Mouse (Mus musculus) hindbrain, embryonic 14.5 days (tissue): Measurements from ENCODE around the gene Fbxw5. TPM values are rescaled to one million over a fixed set of nuclear protein-coding genes. Genes with fewer than 3 reads are reported as not detected.

Source experiments
- ATAC-seq: fragments of 200-750 bp; cut with Nextera tagmentation; 2 replicates; pipeline ENCODE4 v1.8.0; 2017; ENCODE audit warnings: moderate number of reproducible peaks, mild to moderate bottlenecking, moderate TSS enrichment, moderate library complexity; ENCODE audit not compliant: low FRiP score
- DNase-seq: peaks from one replicate; pipeline ENCODE4 v3.0.0-alpha.2; 2015; ENCODE audit warnings: low spot score
- H3K27ac ChIP-seq: fragments of 300-500 bp; sonication (generic); 2 replicates; pipeline ENCODE4 v1.5.1; 2014; ENCODE audit warnings: mild to moderate bottlenecking, moderate library complexity
- H3K27me3 ChIP-seq: fragments of 300-500 bp; sonication (generic); 2 replicates; pipeline ENCODE4 v1.6.1; 2014; ENCODE audit warnings: mild to moderate bottlenecking, low read length, mixed read lengths; ENCODE audit not compliant: control insufficient read depth, insufficient read depth
- H3K36me3 ChIP-seq: fragments of 300-500 bp; sonication (generic); replicated peaks from 2 replicates; pipeline ENCODE4 v1.6.1; 2014; ENCODE audit not compliant: control insufficient read depth, insufficient read depth
- H3K4me1 ChIP-seq: fragments of 300-500 bp; sonication (generic); replicated peaks from 2 replicates; pipeline ENCODE4 v1.6.1; 2014; ENCODE audit warnings: antibody characterized with exemption, low read length, mixed read lengths; ENCODE audit not compliant: control insufficient read depth, insufficient read depth
- H3K4me2 ChIP-seq: fragments of 300-500 bp; sonication (generic); replicated peaks from 2 replicates; pipeline ENCODE4 v1.6.1; 2014; ENCODE audit warnings: mild to moderate bottlenecking, moderate library complexity
- H3K4me3 ChIP-seq: fragments of 300-500 bp; sonication (generic); replicated peaks from 2 replicates; pipeline ENCODE4 v1.5.1; 2014; ENCODE audit warnings: mild to moderate bottlenecking, low read length
- H3K9ac ChIP-seq: fragments of 300-500 bp; sonication (generic); 2 replicates; pipeline ENCODE4 v1.6.1; 2014
- H3K9me3 ChIP-seq: fragments of 300-500 bp; sonication (generic); 2 replicates; pipeline ENCODE4 v1.6.1; 2016; ENCODE audit warnings: low read length; ENCODE audit not compliant: control insufficient read depth
- WGBS: fragments of 180-500 bp; shearing (Covaris S2); extraction: QIAGEN DNeasy Blood & Tissue Kit; methylation state at CpG from one replicate; pipeline ENCODE4 v1.1.7; 2014; 5-methylcytosine and 5-hydroxymethylcytosine counted together
- polyA plus RNA-seq: library from polyadenylated mRNA; unstranded; fragments of >200 nt; fragmentation: Nextera tagmentation; extraction: Ambion mirVana; gene quantifications from 2 replicates; pipeline ENCODE4 v1.2.1, GENCODE M21; 2014

The Fbxw5 gene
- polyA plus RNA-seq, result 116 and 118 TPM in 2 replicates

- no peaks in the 10 kb centered on the region for H3K27me3 ChIP-seq
- DNase-seq (peak; percentile 94), ATAC-seq (peak; percentile 87)
- H3K36me3 ChIP-seq, result peaks cover 34% of the 10 kb centered on the region
- H3K9me3 ChIP-seq, result no peaks in the 10 kb centered on the region
- peaks cover 11% of the 10 kb centered on the region for H3K4me1 ChIP-seq
- H3K27ac ChIP-seq, result peak within 1 kb of the TSS; percentile 72
- 1% methylated on average over 32 of the region's 44 CpGs for WGBS
- H3K9ac ChIP-seq, result peak within 1 kb of the TSS; percentile 92
- H3K4me2 ChIP-seq, result peak within 1 kb of the TSS; percentile 97
- H3K4me3 ChIP-seq, result peak within 1 kb of the TSS; percentile 71
Observed at GRCm38 (mm10) chr2:25500576-25501405, at the start of gene Fbxw5. TSS of gene Fbxw5 (plus strand) at chr2:25500750.

DNA sequence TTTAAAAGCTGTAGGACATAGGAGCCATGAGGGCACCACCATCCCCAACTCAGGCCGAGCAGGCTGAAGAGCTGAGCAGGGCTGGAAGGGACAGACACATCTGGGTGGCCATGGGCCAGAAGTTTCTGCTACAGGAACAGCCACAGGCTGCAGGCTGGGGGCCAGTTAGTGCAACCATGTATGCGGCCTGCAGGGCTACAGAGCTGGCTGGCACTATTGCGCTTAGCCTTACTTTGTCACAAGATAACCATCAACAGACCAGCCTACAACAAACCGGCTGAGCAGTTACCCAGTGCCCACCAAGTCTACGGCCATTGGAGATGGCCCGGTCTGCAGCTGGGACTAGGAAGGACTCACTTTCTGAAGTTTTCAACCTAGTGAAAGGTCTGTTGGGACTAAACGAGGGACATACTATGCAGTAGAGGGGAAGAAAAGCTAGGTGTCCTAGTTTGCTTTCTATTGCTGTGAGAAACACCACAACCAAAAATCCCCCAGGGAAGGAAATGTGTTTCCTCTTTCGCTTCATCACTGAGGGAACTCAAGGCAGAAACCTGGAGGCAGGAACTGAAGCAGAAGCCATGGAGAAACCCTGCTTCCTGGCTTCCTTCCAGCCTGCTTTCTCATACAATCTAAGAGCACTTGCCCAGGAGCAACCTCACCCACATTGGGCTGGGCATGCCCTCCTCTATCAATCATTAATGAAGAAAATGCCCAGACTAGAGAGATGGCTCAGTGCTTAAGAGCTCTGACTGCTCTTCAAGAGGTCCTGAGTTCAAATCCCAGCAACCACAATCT lies 49.5 kb upstream of the Fbxw5 start:
- Histone ChIP-seq H3K36me3 (peaks cover 40% of the 10 kb centered on the region), H3K27ac (no peak overlapping the region), H3K27me3 (no peaks in the 10 kb centered on the region), H3K9me3 (no peaks in the 10 kb centered on the region), H3K4me1 (no peaks in the 10 kb centered on the region), H3K4me3 (no peak overlapping the region), H3K4me2 (no peak overlapping the region), H3K9ac (no peak overlapping the region)
- 90% methylated on average over 8 of the region's 8 CpGs for WGBS
- ATAC-seq (no peak), DNase-seq (no peak)

DNA sequence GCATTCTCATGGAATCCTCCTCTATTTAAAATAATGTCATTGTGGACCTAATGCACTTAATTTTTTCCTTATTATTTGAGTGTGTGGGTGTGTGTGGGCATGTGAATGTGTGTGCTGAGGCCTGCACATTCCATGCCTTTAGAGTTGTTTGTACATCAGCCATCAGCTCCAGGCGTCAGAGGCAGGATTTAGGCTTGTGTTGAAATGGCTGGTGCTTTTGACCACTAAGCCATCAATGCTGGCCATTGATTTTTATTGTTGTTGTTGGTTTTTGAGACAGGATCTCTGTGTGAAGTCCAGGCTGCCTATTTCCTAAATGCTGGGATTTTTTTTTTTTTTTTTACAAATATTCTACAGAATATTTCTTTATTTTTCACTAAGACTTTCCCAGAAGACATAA lies 47.6 kb upstream of the Fbxw5 start:
- H3K4me3 ChIP-seq, result no peak overlapping the region
- no peak for DNase-seq
- H3K9me3 ChIP-seq, result no peaks in the 10 kb centered on the region
- no peak for ATAC-seq
- H3K27ac ChIP-seq, result no peak overlapping the region
- H3K36me3 ChIP-seq, result peaks cover 24% of the 10 kb centered on the region
- WGBS, result 55% methylated on average over 1 of the region's 1 CpGs
- H3K9ac ChIP-seq, result no peak overlapping the region
- no peaks in the 10 kb centered on the region for H3K4me1 ChIP-seq
- H3K27me3 ChIP-seq, result no peaks in the 10 kb centered on the region
- no peak overlapping the region for H3K4me2 ChIP-seq

GRCm38 (mm10) chr2:25456205-25456953 lies 44.2 kb upstream of the Fbxw5 start, which contains the start of gene Clic3:
TSS of gene Clic3 (plus strand) at chr2:25456838.
- Histone ChIP-seq H3K27me3 (no peaks in the 10 kb centered on the region), H3K9ac (no peak within 1 kb of the TSS), H3K9me3 (no peaks in the 10 kb centered on the region), H3K36me3 (peaks cover 17% of the 10 kb centered on the region), H3K27ac (no peak within 1 kb of the TSS), H3K4me3 (no peak within 1 kb of the TSS), H3K4me2 (no peak within 1 kb of the TSS), H3K4me1 (peaks cover 16% of the 10 kb centered on the region)
- WGBS, result 74% methylated on average over 14 of the region's 14 CpGs
- DNase-seq, result no peak
- no peak for ATAC-seq

GRCm38 (mm10) chr2:25457022-25457896 lies 43.3 kb upstream of the Fbxw5 start:
- Histone ChIP-seq H3K27me3 (no peaks in the 10 kb centered on the region), H3K4me1 (peaks cover 20% of the 10 kb centered on the region), H3K9me3 (no peaks in the 10 kb centered on the region), H3K9ac (no peak overlapping the region), H3K36me3 (peaks cover 17% of the 10 kb centered on the region), H3K4me2 (no peak overlapping the region), H3K4me3 (no peak overlapping the region), H3K27ac (no peak overlapping the region)
- WGBS, result 92% methylated on average over 9 of the region's 9 CpGs
- ATAC-seq (no peak), DNase-seq (no peak)

DNA sequence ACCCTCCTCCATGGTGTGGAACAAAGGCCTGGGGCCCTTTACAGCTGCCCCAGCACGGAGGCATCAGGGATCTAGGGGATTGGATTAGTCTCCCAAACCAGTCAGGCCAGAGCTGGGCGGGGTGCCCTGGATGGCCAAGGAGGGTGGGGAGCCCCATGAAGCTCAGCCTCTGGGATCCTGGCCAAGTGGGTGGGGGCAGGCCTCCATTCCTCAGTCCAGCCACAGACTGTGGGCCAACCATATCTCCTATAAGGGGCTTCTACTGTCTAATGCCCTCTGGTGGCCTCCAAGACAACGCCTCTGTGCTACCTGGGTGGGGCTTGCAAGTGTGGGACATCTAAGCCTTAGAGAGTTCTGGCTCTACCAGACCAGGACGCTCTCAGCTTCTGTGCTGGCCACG lies 41.6 kb upstream of the Fbxw5 start:
- WGBS, result 77% methylated on average over 5 of the region's 5 CpGs
- H3K9ac ChIP-seq, result no peak overlapping the region
- no peak overlapping the region for H3K27ac ChIP-seq
- H3K27me3 ChIP-seq, result no peaks in the 10 kb centered on the region
- H3K36me3 ChIP-seq, result peaks cover 17% of the 10 kb centered on the region
- ATAC-seq (no peak), DNase-seq (no peak)
- H3K4me2 ChIP-seq, result peak overlapping the region; percentile 81; the same call in 1 of the 2 replicates
- peaks cover 20% of the 10 kb centered on the region for H3K4me1 ChIP-seq
- no peak overlapping the region for H3K4me3 ChIP-seq
- no peaks in the 10 kb centered on the region for H3K9me3 ChIP-seq

DNA sequence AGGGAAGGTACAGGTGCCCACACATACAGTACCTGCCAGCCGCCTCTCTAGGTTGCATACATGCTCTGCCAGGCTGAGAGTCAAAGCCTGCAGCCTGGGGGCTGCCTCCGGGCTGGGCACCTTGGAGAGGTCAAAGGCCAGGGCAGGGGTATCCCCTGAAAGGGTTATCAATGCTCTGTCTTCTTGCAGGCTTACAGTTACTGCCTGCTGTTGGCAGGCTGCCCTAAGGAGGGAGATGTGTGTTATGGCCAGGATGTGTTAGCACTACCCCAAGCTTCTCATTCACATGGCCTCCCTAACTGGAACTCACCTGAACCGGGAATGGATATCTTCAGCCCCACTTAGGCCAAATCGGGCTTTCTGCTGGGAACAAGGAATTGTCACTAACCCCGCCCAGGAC lies 40.4 kb upstream of the Fbxw5 start:
- 32% methylated on average over 5 of the region's 5 CpGs for WGBS
- peak overlapping the region; percentile 81 for H3K4me2 ChIP-seq
- DNase-seq, result peak; percentile 28
- H3K9ac ChIP-seq, result peak overlapping the region; percentile 78
- H3K4me3 ChIP-seq, result peak overlapping the region; percentile 51
- H3K36me3 ChIP-seq, result peaks cover 17% of the 10 kb centered on the region
- H3K27ac ChIP-seq, result peak overlapping the region; percentile 93
- H3K9me3 ChIP-seq, result no peaks in the 10 kb centered on the region
- H3K27me3 ChIP-seq, result no peaks in the 10 kb centered on the region
- ATAC-seq, result peak; percentile 4
- H3K4me1 ChIP-seq, result peaks cover 20% of the 10 kb centered on the region

GRCm38 (mm10) chr2:25460551-25461309 lies 39.8 kb upstream of the Fbxw5 start, which contains the start of gene Paxx:
TSS of gene Paxx (minus strand) at chr2:25461094.
- Histone ChIP-seq H3K4me2 (peak within 1 kb of the TSS; percentile 81), H3K27ac (peak within 1 kb of the TSS; percentile 93), H3K9ac (peak within 1 kb of the TSS; percentile 78), H3K27me3 (no peaks in the 10 kb centered on the region), H3K36me3 (peaks cover 17% of the 10 kb centered on the region), H3K4me3 (peak within 1 kb of the TSS; percentile 51), H3K4me1 (peaks cover 20% of the 10 kb centered on the region), H3K9me3 (no peaks in the 10 kb centered on the region)
- ATAC-seq, result peak; percentile 90
- under 1% methylated on average over 48 of the region's 48 CpGs for WGBS
- peak; percentile 90 for DNase-seq
